Mouse (Mus musculus): ENCODE data around the gene Rsl24d1. TPM values are rescaled to one million over a fixed set of nuclear protein-coding genes. Genes with fewer than 3 reads are reported as not detected.

The Rsl24d1 gene
- total RNA-seq, 2 experiments from 2014 or later, result 110 to 210 TPM

- no peak for ATAC-seq (replicated peaks; ENCODE audit: low FRiP score, low TSS enrichment, poor library complexity, severe bottlenecking)
These were observed 52.4 kb downstream of the Rsl24d1 start for GRCm38 (mm10) chr9:73165631-73166030.

Other genes with a start within 250 kb of the Rsl24d1 start
- not detected in 2 replicates for gene Pygo1, start 187.8 kb upstream of the Rsl24d1 start, total RNA-seq (2014; fragmentation: Nextera tagmentation)
- gene Pygo1, start 187.8 kb upstream of the Rsl24d1 start, total RNA-seq (2017), result not detected in 2 replicates
- not detected in 2 replicates for gene Dyx1c1, start 154.6 kb upstream of the Rsl24d1 start, total RNA-seq (2014; fragmentation: Nextera tagmentation)
- 1.3 TPM in 1 of 2 replicates, not detected in the other for gene Dyx1c1, start 154.6 kb upstream of the Rsl24d1 start, total RNA-seq (2017)
- gene Gm44503, start 154.6 kb upstream of the Rsl24d1 start, total RNA-seq (2014; fragmentation: Nextera tagmentation), result 2.7 TPM in 1 of 2 replicates, not detected in the other
- 1.8 TPM in 1 of 2 replicates, not detected in the other for gene Gm44503, start 154.6 kb upstream of the Rsl24d1 start, total RNA-seq (2017)
- gene Ccpg1os, start 128.0 kb upstream of the Rsl24d1 start, total RNA-seq (2014; fragmentation: Nextera tagmentation), result 9.5 and 9.9 TPM in 2 replicates
- gene Ccpg1os, start 128.0 kb upstream of the Rsl24d1 start, total RNA-seq (2017), result 7.6 and 8.1 TPM in 2 replicates
- 5.6 and 6.8 TPM in 2 replicates for gene Ccpg1, start 128.0 kb upstream of the Rsl24d1 start, total RNA-seq (2014; fragmentation: Nextera tagmentation)
- 19.4 and 28.5 TPM in 2 replicates for gene Ccpg1, start 128.0 kb upstream of the Rsl24d1 start, total RNA-seq (2017)
- gene Pigb, start 73.0 kb upstream of the Rsl24d1 start, total RNA-seq (2014; fragmentation: Nextera tagmentation), result 22.7 and 28.2 TPM in 2 replicates
- 5.2 and 8.2 TPM in 2 replicates for gene Pigb, start 73.0 kb upstream of the Rsl24d1 start, total RNA-seq (2017)
- gene Rab27a, start 68.6 kb upstream of the Rsl24d1 start, total RNA-seq (2014; fragmentation: Nextera tagmentation), result 7.6 and 11.3 TPM in 2 replicates
- gene Rab27a, start 68.6 kb upstream of the Rsl24d1 start, total RNA-seq (2017), result 9.8 and 17.4 TPM in 2 replicates
- not detected in 2 replicates for gene Khdc3, start 11.6 kb upstream of the Rsl24d1 start, total RNA-seq (2014; fragmentation: Nextera tagmentation)
- gene Khdc3, start 11.6 kb upstream of the Rsl24d1 start, total RNA-seq (2017), result not detected in 2 replicates
- not detected in 2 replicates for gene Gm20509, start 11.0 kb upstream of the Rsl24d1 start, total RNA-seq (2014; fragmentation: Nextera tagmentation)
- gene Gm20509, start 11.0 kb upstream of the Rsl24d1 start, total RNA-seq (2017), result not detected in 2 replicates

Data from megakaryocyte-erythroid progenitor cell, adult 5-6 weeks (primary cell).